Mouse (Mus musculus) skeletal muscle tissue, adult 2 months (tissue): ENCODE data around the gene Ankrd22.
"Not testable (repeated sequence)": the region's sequence is repeated elsewhere in the genome, so short reads cannot be mapped to it uniquely, and the experiment has no call there.

Experiments used
- DNase-seq: peaks from one replicate; pipeline ENCODE4 v3.0.0-alpha.2; 2012; ENCODE audit warnings: low read depth, low spot score

Ankrd22 gene

GRCm38 (mm10) chr19:34165891-34166290, at the start of gene Ankrd22:
TSS of gene Ankrd22 (minus strand) at chr19:34166053.
- DNase-seq = no peak

DNA sequence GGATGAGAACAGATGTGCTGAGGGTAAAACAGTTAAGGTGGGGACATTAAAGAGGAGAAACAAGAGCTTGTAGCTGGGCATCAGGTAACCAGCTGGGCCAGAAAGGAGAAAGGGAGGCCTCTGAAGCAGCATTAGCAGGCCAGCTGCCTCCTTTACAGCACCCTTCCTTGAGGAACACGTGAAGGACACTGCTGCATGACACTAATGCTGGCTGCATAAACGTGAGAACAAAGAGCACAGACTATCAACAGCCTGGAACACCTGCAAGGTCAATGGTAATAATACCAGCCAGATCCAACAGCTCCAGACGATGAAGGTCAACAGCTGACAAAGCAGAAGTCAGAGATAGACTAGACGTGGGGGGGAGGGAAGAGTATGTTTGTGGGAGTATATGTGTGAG, 48.3 kb upstream of the Ankrd22 start:
- DNase-seq = no peak

- no peak for DNase-seq
Observed at GRCm38 (mm10) chr19:34213251-34213645, 47.4 kb upstream of the Ankrd22 start.

DNA sequence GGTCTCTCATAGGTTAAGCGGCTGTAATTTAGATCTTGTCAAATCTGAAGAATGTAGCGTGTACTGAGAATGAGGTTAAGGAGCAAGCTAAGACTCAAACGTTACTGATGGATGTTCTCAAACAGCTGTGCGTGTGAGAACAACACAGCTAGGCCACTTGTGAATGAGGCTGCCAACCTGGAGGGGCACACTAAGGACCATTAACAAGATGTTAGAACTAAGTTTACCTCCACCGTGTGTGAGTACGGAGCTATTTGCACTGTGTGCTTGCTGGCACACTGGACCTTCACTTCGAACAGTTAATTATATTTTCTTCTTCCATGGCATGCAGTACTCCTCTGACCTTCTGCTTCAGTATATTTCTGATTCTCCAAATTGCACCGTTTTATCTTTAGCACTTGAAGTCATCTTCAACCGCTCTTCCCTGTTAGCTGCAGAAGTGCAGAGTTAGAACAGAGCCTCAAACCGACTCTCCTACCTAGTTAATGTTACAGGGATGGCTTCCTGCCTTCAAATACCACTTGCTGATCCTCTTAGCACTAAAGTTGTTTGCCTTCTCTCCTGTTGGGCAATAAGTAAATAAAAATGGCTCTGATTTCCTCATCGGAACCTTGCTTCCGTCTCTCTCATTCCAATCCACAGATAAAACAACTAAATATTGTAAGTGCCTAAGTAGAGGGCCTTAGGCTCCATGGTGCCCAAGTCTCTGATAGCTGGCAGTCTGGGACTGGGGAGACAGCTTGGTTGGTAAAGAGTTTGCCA, 46.8 kb upstream of the Ankrd22 start:
- DNase-seq = no peak

GRCm38 (mm10) chr19:34210841-34211240, 45.0 kb upstream of the Ankrd22 start:
- DNase-seq = no peak

DNA sequence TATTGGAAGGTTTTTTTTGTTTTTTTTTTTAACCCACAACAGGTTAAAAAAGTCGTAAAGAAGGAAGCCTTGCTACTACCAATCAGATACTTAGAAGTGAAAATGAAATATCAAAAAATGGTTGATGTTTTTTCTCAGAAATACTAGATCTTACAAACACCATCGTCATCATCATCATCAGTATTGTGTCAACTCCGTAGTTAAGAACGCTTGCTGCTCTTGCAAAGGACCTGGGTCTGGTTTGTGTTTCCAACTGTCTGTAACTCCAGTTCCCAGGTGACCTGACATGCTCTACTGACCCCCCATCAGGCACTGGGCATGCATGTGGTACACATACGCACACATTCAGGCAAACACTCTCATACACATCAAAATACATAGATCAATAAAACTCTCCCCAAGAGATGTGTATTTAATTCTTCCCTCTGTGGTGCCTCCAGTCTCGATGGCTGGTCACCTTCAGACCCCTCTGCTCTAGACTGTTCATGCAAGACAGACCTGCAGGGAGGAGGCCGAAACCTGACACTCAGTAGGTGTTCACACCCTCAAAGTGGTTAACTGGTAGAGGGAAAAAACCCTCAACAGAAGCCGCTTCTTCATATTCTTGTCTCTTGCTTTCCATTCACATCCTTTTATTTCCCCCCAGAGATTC, 44.2 kb upstream of the Ankrd22 start:
- DNase-seq = no peak

GRCm38 (mm10) chr19:34209031-34209430, 43.2 kb upstream of the Ankrd22 start:
- DNase-seq = no peak

DNA sequence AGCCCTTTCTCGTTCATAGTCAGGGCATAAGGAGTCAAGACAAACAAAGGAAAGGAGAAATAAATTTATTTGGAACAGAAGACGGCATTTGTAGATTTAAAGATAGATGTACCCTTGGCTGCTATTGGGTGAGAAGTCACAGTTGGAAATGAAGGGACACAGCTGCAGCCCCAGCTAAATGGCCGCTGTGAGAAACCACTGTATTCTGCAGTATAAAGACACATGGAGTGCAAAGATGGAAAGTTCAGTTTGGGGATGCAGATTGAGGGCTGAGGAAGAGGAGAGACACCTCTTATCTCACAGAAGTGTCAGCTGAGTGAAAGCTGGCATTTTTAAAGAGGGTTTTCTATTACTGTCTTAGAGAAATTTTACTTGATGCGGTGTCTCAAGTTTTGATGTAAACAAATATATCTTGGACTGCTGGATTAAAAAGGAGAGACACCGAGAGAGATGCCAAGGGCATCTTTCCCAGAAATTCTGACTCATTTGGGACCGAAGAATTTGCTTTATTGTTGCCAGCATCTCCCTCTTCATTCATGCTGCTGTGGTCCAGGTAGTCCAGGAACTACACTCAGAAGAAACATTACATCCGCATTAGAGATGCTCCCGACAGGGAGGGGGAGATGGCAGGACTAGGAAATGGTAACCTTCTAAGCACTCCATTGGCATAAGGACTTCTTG, 41.0 kb upstream of the Ankrd22 start:
- DNase-seq = no peak

- DNase-seq = not testable (repeated sequence)
Observed at GRCm38 (mm10) chr19:34206128-34206527, 40.3 kb upstream of the Ankrd22 start.

GRCm38 (mm10) chr19:34202668-34203067, 36.8 kb upstream of the Ankrd22 start:
- no peak for DNase-seq

DNA sequence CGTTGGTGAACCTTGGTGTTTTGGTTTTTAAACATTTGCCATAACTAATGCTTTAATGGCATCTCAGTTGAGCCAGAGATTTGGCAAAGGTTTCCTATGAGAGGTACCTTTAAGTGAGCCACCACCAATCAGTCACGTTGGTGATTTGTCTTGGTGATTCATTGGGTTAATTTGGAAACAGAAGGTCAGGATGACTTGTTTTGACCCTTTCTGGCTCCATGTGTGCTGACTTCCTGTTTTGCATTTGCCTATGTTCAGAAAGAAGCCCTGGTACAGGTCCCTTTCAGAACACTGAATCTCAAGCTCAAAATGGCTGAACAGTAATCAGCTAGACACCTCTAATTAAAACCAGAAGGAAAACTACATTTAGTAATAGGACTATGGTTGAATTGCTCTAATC, 33.6 kb upstream of the Ankrd22 start:
- DNase-seq = no peak

GRCm38 (mm10) chr19:34198901-34199300, 33.0 kb upstream of the Ankrd22 start:
- no peak for DNase-seq

DNA sequence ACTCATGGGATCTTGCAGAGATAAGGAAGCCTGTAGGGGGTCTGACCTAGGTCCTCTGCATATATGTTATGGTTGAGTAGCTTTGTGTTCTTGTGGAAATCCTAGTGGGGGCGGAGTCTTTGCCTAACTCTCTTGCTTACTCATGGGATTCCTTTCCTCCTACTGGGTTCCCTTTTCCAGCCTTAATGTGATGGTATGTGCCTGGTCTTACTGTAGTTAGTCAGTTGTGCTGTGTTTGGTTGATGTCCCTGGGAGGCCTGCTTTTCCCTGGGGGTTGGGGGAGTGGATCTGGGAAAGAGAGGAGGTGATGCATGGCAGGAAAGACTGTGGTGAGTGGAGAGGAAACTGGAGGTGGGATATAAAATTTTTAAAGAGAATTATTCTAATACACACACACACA, 32.2 kb upstream of the Ankrd22 start:
- no peak for DNase-seq

GRCm38 (mm10) chr19:34195031-34195430, 29.2 kb upstream of the Ankrd22 start:
- DNase-seq = no peak

DNA sequence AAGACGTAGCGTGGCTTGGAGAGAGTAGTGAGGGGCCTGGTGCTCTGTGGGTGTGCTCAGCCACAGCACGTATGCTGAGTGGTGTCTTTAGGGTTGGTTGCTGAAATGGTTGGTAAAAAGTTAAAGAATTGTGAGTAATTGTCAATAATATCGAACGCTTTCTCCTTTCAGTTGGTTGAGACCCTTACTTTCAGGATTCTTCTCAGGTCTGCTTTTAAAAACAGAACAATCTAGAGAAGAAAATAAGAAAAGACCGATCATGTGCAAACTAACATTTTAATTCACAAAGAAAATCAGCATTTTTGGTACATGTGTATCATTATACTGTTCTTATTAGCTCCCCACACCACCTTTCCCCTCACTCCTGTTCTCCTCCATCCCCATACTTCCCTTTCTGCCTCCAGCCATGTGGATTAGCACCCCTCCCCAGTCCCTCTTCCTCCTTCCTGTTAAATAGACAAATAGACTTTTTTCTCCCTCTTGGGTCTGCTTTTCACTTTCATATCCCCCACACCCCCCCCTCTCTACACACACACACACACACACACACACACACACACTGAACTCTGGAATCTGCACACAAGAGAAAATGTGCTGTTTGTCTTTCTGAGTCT, 28.4 kb upstream of the Ankrd22 start:
- no peak for DNase-seq

- DNase-seq = no peak
Observed at GRCm38 (mm10) chr19:34193683-34194082, 27.8 kb upstream of the Ankrd22 start.

DNA sequence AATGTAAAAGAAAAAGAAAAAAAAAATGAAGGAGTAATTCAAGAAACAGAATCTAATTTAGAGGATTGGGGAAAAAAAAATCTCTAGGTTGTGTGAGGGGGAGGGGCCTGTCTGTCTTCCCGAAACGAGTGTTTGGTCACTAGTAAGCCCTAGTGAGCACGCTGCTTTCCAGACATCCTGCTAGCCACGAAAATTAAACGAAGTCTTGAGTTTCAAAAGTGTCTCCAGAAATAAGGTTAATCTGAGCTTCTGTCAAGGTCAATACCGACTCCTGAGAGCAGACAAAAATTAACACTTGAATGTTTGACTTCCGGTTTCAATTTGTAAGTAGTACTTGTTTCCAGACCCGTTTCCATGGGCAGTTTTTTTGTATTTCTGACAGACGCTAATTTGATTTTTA, 27.3 kb upstream of the Ankrd22 start:
- no peak for DNase-seq

DNA sequence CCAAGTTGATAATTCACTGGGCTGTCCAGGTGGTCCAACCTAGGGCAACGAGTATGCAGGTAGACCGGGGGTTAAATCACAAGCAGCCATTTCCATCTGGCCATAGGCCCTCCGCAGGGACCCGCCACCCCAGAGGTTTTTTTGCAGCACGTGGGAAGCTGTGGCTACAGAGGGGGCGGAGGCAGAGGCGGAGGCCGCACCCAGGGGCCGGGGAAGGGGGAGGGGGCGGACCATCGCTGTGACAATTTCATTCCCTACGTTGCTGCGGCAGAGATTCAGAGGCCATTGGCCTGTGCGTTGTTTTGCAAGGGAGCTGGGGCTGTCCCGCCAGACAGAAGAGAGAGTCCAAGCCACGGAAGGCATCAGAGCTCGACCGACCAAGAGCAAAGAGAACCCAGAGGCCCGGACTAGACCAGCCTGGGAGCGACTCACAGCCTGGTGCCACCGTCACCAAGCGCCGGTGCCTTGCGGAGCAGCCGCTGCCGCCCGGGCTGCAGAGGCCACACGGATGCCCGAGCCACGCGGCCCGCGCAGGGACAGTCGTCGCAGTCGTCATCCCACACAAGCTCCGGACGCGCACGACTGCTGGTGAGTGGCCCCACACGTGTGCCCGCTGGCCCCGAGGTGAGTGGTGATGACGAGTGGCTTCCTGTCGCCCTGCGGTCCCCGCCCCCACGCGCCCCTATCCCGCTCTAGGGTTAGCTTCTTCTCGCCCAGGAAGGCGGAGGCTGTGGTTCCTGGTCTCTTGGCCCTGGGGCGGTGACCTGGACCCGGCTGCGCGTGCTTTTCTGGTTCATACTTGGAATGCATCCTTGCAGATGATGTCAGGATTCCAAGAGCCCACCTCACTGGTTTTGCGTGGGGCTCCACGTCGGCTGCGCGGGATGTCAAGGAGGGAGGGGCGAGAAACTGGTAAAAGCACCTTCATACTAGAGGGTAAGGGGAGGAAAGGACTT, 26.4 kb upstream of the Ankrd22 start, which contains the start of gene Stambpl1:
Gene Stambpl1 (plus strand): TSS at position 222 of the 956 bp plus-strand sequence.
- no peak for DNase-seq

DNA sequence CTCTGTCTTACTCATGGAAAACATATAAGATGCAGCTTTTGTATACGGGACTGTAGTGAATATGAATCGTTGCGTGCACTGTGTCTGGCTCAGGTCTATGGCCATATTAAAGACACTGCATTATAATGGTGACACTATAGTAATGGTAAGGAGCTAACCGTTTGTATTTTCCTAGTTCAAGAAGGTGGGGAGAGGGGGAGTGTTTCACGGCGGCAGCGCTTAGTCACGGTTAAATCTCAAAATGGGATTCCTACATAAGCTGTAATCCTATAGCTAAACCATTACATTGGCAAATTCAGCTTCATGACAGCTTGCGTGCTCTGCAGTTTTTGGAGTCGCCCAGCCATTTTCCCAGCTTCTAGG, 25.8 kb upstream of the Ankrd22 start:
- DNase-seq = no peak

DNA sequence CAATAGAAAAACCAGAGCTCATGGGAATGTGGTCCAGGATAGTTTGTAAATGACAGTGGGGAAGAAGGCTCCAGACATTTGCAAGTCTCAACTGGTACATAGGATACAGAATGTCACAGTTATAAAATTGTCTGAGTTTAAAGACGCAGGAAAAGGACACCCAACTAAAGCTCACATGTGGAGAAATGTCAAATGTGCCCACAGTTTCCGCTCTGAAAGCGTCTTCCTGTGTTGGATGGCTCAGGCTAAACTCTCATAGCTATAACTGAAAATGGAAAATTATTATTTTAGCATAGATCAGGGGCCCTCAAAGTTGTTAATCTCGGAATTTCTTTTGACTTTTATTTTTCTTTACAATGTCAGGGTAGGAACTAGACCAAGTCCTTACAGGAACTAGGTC, 21.0 kb upstream of the Ankrd22 start:
- no peak for DNase-seq

GRCm38 (mm10) chr19:34182490-34182889, 16.6 kb upstream of the Ankrd22 start:
- no peak for DNase-seq
